Mouse (Mus musculus): ENCODE data around the gene Grasp.

The Grasp gene

GRCm38 (mm10) chr15:101274380-101274779 lies 50.4 kb downstream of the Grasp start:
- no peak for DNase-seq (ENCODE audit: low read depth)

DNA sequence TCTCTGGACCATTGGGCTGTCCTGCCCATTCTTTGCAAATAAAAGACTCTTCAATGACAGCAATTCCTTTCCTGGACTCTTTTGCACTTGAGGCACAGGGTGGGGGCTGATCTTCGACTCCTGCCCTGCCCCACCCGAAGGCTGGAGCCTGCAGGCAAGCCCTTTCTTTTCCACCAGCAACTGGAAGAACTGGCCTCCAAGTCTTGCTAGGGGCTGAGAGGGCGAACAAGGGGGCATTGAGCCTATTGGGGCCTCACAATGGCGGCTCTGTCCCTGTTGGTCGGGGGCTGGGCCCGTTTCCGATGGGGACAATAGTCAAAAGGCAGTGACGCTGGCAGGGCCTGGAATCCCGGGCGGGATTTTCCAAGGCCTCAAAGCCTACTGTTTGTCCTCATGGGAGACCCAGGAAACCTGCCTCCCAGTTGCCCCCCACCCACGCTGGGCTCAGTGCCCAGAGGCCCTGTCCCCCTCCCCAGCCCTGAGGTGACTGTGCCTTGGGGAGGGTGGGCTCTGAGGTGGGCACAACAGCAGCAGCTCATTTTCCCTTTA lies 53.4 kb downstream of the Grasp start:
- no peak for DNase-seq (ENCODE audit: low read depth)

- no peak for DNase-seq (ENCODE audit: low read depth)
Measured at GRCm38 (mm10) chr15:101278589-101278988, 54.6 kb downstream of the Grasp start.

- DNase-seq (ENCODE audit: low read depth): no peak
Measured at GRCm38 (mm10) chr15:101279430-101279999, 55.5 kb downstream of the Grasp start.

All from 416B (cell line).